Mouse (Mus musculus) cortical plate, adult 2 months (tissue): ENCODE measurements around the gene Kif13a. TPM values are rescaled to one million over a fixed set of nuclear protein-coding genes. Genes with fewer than 3 reads are reported as not detected.
A peak's percentile ranks its signal among the peaks of the same experiment; 100 is the strongest.

ENCODE experiments used
- H3K27ac ChIP-seq: fragments of 200-500 bp; 2 replicates; pipeline ENCODE4 v1.5.1; 2012; ENCODE audit warnings: low read length, control low read depth, inconsistent platforms; ENCODE audit not compliant: insufficient read depth
- H3K4me1 ChIP-seq: fragments of 200-500 bp; 2 replicates; pipeline ENCODE4 v1.6.1; 2011; ENCODE audit warnings: low read length; ENCODE audit not compliant: control insufficient read depth, insufficient read depth
- H3K4me3 ChIP-seq: fragments of 200-500 bp; 2 replicates; pipeline ENCODE4 v1.5.1; 2011; ENCODE audit warnings: mild to moderate bottlenecking, low read length, control low read depth; ENCODE audit not compliant: insufficient read depth
- CTCF ChIP-seq: fragments of 200-500 bp; IDR thresholded peaks from 2 replicates; pipeline ENCODE4 v1.5.1; 2011; ENCODE audit warnings: mild to moderate bottlenecking, control low read depth, low read length; ENCODE audit not compliant: insufficient read depth; ENCODE audit errors: extremely low read depth
- POLR2A ChIP-seq: fragments of 200-500 bp; IDR thresholded peaks from 2 replicates; pipeline ENCODE4 v1.6.1; 2011; ENCODE audit warnings: mild to moderate bottlenecking, low read length, control low read depth; ENCODE audit not compliant: insufficient read depth; ENCODE audit errors: extremely low read depth
- polyA plus RNA-seq: library from polyadenylated mRNA; depleted of rRNA; stranded (reverse); fragments of >200 nt; gene quantifications from 2 replicates; pipeline ENCODE4 v1.2.3, GENCODE M21; 2012

Gene Kif13a
- polyA plus RNA-seq, 1 experiment, result 16.0 TPM

- Histone ChIP-seq H3K27ac (no peak overlapping the region), H3K4me1 (no peaks in the 10 kb centered on the region), H3K4me3 (no peak overlapping the region)
- TF ChIP-seq POLR2A (no peak), CTCF (no peak)
Observed at GRCm38 (mm10) chr13:46748138-46748873, 181.4 kb downstream of the Kif13a start.

DNA sequence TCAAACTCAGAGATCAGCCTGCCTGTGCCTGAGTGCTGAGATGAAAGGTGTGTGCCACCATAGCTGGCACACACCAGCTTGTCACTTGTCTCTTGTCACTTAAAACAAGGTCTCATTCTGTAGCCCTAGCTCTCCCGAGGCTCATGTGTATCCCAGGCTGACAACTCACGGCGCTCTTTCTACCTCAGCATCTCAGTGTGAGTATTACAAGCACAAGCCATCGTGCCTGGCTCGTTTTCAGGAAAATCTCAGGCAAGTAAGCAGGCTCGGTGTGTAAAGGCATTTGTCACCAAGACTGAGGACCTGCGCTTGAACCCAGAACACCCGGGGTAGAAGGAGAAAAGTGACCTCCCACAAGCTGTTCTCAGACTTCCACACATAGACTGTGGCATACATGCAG is 185.8 kb downstream of the Kif13a start:
- Histone ChIP-seq H3K27ac (no peak overlapping the region), H3K4me1 (peaks cover 4% of the 10 kb centered on the region), H3K4me3 (no peak overlapping the region)
- no peak for TF ChIP-seq POLR2A
- no peak for TF ChIP-seq CTCF

GRCm38 (mm10) chr13:46742367-46742766 is 187.3 kb downstream of the Kif13a start:
- peaks cover 4% of the 10 kb centered on the region for H3K4me1 ChIP-seq
- no peak overlapping the region for H3K27ac ChIP-seq
- TF ChIP-seq POLR2A (no peak), CTCF (no peak)
- H3K4me3 ChIP-seq, result no peak overlapping the region

GRCm38 (mm10) chr13:46739426-46739825 is 190.2 kb downstream of the Kif13a start:
- Histone ChIP-seq H3K4me3 (no peak overlapping the region), H3K27ac (no peak overlapping the region), H3K4me1 (peaks cover 6% of the 10 kb centered on the region)
- TF ChIP-seq CTCF (no peak), POLR2A (no peak)

- Histone ChIP-seq H3K4me3 (no peak overlapping the region), H3K4me1 (peaks cover 3% of the 10 kb centered on the region), H3K27ac (no peak overlapping the region)
- TF ChIP-seq CTCF (no peak), POLR2A (no peak)
Observed at GRCm38 (mm10) chr13:46737482-46737881, 192.2 kb downstream of the Kif13a start.

DNA sequence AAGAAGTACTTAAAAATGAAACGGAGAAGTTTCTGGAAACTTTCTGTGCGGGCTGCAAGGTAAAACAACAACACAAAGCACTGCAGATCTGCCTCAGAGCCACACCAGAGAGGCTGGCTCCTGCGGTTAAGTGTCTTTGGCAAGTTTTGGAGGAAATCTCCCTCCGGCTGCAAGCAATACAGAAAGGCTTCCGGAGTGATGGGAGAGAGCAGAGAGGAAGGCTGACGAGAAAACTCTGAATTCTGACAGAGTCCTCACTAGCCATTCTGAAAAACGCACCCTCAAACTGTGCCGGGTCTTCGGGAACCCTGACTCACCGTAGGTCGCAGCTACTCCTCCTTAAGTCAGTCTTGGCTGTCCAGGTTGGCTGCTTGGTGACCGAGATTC is 193.2 kb downstream of the Kif13a start:
- TF ChIP-seq CTCF, result no peak
- no peak for TF ChIP-seq POLR2A
- no peak overlapping the region for H3K27ac ChIP-seq

GRCm38 (mm10) chr13:46735808-46736478 is 193.7 kb downstream of the Kif13a start:
- peak overlapping the region; percentile 45 for H3K4me3 ChIP-seq
- TF ChIP-seq CTCF (no peak), POLR2A (no peak)
- H3K4me1 ChIP-seq, result peaks cover 2% of the 10 kb centered on the region; the same call in 1 of the 2 replicates
- H3K27ac ChIP-seq, result 0 out of 2 replicates have a peak overlapping the region, but pooled peaks have one; percentile 39

More for the DNA sequence above, 193.2 kb downstream of the Kif13a start:
- Histone ChIP-seq H3K4me1 (peaks cover 2% of the 10 kb centered on the region; the same call in 1 of the 2 replicates), H3K4me3 (peak overlapping the region; percentile 45)

- H3K4me1 ChIP-seq, result peaks cover 2% of the 10 kb centered on the region; the same call in 1 of the 2 replicates
- H3K4me3 ChIP-seq, result peak overlapping the region; percentile 45
- H3K27ac ChIP-seq, result 0 out of 2 replicates have a peak overlapping the region, but pooled peaks have one; percentile 39
- TF ChIP-seq POLR2A (no peak), CTCF (no peak)
Observed at GRCm38 (mm10) chr13:46735219-46735807, 194.4 kb downstream of the Kif13a start.

DNA sequence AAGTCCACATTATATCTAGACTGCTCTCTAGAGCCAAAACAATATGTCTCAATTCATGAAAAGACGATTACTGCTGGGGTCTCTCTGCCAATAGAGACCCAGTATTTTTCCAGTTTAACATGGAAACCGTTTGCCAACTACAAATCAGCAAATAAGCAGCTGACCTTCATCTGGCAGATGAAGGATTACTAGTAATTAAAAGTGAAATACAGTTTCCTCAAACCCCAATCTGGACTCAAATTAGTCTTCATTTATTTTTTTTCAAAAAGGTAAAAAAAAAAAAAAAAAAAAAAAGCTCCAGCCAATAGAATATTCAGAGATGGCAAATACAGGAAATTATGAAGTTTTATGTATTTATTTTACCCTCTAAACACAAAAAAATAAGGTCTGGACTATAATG is 199.7 kb downstream of the Kif13a start:
- no peak overlapping the region for H3K4me3 ChIP-seq
- H3K27ac ChIP-seq, result no peak overlapping the region
- no peak for TF ChIP-seq CTCF
- TF ChIP-seq POLR2A, result no peak
- H3K4me1 ChIP-seq, result peaks cover 3% of the 10 kb centered on the region; the same call in 1 of the 2 replicates
